Mouse (Mus musculus): ENCODE results near the gene Gm20716.

Gm20716 gene

DNA sequence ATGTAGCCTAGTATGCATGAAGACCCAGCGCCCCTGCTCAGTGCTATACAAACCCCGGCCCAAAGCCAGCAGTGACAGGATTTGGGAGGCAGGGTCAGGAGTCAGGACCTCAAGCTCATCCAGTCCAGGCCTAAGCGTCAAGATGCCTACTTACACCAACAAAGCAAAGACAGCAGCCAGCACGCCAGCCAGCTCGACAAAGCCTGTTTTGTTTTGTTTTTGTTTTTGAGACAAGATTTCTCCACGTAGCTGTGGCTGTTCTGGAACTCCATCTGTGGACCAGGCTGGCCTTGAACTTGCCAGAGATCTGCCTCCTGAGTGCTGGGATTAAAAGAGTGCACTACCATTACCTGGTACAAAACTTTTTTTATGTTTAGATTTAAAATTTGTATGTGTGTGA lies 6.8 kb downstream of the Gm20716 start:
- no peak for DNase-seq

DNA sequence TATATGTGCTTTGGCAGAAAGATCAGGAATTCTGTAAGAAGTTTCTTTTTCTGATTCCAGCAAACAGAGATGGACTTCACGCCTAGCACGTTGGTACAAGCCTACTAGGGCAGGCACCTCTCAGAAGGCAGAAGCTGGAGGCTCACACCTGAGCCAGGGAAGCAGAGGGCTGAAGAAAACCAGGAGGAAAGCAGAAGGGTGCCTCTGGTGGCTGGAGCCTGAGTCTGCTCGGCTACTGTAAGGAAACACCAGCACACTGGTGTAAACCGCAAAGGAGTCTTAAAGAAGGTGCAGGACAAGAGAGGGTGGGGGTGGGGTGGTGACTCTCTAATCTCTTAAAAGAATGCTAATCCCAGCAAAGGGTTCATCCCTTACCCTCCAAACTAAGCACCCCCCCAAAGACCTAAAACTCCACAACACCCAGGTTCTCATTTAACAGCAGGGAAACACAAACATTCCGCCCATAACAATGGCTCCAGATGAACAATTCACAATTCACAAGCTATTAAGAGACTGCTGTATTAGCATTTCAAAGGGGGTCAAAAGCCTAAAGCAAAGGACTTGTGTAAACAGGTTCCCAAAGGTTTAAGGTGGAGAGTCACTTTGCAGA lies 16.3 kb downstream of the Gm20716 start:
- no peak for DNase-seq

DNA sequence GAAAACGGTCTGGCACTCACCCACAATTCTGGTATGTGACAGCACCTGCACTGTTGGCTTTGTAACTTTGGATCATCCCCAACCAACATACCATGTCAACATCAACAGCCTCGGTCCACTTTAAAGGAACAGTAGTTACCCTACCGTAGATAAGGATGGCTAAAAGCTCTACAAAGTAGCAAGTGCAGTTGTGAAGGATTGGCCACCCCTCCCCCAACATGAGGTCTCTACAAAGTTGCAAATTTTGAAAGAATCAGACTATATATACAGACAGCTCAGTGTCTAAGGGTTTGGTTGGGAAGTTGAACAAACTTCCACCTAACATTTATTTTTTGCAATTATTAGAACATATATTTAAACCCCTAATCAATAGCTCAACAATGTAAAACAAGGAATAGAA lies 22.3 kb downstream of the Gm20716 start:
- no peak for DNase-seq

DNA sequence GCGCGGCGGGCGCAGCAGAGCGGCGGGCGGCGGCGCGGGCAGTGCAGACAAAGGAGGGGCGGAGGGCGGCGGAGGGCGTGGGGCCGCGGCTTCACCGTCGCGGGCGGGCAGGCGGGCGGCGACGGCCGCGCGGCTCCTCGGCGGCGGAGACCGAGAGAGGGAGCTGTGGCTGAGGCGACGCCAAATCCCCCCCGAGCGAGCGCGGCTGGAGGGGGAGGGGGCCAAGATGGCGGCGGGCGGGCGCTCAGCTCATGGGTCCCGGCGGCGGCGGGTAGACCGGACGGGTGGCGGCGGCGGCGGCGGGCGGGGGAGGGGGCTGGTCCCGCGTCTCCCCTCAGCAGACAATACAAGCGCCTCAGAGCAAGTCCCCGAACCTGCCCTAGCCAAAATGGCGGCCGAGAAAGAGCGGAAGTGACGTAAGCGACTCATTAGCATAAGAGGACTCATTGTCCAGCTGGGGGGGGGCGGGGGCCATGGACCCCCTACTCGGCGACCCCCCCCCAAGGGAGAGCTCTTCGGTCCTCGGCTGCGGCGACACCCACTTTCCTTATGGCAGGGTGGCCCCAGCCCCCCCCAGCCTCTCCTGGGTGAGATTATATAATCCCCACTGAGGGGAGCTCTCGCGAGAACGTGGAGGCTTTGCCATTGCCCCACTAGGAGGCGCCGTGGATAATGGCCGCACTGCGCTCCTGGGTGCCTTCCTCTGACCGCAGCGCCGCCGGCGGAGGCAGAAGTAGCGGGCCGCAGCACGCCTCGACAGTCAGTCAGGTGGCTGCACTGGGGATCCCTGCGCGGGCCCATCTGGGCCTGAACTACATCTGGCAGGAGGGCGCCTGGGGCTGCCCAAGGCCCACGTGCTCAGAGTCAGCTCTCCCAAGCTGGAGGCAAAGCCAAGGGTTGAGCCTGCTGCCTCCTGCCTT lies 23.2 kb downstream of the Gm20716 start, which contains the start of gene Adnp:
Adnp (minus strand) TSS at position 388 of the 920 bp plus-strand sequence.
- DNase-seq = peak; percentile 94

DNA sequence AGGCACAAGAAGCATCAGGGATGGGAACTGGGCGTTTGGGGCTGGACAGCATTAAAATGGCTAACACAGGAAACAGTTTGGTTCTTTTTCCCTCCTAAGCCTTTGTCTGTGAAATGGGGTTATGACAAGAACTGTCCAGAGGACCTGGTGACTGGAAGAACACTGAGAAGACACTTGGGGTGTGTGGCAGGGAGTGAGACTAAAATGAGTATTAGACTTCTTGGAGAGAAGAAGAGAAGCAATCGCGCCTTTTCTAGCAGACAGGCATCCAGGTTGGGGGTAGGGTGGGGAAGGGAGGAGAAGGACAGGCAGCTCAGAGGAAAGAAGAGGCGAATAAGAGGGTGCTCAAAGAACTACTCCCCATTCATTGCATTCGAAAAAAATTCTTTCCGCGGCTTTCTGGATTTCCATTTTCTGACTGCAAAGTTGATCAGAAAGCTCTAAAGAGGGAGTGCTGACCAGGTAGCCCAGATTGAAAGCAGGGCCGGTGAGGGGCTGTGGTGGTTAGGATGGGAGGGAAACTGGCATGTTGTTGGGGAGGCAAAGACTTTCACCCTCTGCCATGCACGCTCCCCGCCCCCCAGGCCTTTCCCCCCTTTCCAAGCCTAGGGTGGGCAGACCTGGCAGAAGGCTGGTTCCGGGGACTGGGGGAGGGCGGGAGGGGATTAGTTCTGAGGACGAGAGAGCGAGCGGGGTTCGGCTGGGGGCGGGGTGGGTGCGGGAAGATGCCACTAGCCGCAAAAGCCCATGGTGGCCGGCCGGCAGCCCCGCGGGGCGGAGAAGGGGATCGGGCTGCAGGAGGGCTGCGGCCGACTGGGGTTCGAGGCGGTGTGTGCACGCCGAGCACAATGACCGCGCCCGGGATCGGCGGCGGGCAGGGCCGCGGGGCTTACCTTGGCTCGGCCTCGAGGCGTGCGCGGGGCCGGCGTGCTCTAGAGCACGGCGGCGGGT lies 24.2 kb downstream of the Gm20716 start:
- peak; percentile 39 for DNase-seq

DNA sequence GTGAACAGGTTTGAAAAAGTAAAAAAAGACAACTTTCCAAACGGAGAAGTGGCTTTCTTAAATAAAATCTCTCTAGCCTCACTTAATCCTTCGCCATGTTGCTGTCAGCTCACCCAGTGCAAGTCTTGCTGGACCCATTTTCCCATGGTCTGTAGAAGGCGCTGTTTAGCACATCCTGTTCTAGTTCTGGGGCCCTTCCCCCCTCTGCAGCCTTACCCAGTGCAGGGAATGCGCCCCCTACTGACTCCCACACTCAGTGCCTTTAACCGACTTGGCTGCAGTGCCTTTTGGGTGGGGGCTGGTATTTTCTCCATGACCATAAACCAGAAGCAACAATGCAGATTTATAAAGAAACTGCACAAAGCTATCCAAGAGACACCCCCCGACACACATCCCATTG lies 24.9 kb downstream of the Gm20716 start:
- peak; percentile 87 for DNase-seq

DNA sequence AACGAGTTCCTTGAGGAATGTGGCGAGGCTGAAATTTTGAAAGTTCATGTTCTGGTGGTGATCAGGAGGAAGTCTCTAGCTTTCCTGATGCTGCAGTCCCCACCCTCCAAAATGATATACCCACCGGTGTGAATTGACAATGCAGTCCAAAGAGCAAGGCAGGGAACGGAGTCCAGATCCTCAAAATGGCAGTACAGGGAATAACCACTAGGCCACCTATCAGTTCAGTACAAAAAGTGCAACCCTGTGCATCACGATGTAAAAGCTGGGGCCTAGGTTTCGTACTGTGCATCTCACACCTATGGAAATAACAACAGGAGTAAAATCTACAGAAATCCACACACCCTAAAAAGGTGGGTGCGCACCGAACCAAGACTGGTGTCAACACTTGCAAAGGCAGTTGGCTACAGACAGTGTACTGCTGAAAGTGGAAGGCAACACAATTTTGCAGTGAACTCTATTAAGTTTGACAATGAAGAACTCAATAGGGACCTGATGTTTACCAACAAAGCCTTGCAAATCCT lies 25.6 kb downstream of the Gm20716 start:
- DNase-seq = no peak

DNA sequence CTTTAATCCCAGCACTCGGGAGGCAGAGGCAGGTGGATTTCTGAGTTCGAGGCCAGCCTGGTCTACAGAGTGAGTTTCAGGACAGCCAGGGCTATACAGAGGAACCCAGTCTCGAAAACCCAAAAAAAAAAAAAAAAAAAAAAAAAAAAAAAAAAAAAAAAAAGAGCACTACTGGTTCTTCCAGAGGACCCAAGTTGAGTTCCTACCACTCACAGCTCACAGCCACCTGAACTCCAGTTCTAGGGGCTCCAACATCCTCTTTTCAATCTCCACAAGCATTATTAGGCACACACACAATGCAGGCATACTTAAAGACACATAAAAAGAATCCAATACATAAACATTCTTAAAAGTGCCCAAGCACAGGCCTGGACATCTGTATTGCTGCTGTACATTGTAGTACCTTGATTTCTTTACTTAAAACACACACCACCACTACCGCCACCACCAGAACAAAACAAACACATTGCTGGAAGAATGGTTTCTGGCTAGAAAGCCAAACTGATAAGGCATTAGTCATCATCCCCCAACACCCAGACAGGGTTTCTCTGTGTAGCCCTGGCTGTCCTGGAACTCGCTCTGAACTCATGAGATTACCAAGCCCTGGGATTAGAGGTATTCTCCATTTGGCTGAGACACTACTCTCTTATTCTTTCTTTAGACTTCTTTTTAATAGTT lies 30.0 kb downstream of the Gm20716 start:
- DNase-seq = no peak

DNA sequence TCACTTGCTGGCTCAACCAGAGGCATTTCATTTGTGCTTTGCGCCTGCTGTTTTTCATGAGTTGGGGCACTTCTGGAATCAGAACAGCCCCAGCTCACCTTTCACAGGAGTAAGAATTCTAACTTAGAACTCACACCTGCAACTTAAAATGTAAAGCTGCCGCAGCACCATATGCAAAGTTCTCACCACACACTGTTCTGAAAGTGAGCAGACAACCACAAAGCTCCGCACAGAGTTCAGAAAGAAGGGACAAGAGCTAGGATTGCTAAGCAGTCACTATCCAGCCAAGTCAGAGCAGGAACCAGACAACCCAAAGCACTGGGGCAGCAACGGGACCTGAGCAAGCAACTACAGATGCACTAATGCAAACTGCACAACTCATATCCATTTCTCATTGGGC lies 30.7 kb downstream of the Gm20716 start:
- DNase-seq = no peak

DNA sequence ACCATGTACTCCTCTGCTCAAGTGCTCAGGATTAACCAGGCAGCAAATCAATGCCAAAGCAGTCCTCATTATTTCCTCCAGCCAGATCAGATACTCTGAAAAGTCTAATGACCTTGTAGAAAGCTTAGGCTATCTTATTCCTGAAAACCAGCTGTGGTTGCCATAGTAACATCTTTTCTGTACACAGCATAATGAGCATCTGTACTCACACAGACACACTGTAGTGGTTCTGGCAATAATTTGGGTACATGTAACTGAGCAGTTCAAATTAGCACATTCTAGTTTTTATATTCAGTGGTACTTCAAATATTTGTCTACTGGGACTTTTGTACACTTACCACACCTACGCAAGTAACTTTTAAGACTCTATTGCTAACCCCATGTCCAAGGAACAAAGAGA lies 31.7 kb downstream of the Gm20716 start:
- DNase-seq = no peak

DNA sequence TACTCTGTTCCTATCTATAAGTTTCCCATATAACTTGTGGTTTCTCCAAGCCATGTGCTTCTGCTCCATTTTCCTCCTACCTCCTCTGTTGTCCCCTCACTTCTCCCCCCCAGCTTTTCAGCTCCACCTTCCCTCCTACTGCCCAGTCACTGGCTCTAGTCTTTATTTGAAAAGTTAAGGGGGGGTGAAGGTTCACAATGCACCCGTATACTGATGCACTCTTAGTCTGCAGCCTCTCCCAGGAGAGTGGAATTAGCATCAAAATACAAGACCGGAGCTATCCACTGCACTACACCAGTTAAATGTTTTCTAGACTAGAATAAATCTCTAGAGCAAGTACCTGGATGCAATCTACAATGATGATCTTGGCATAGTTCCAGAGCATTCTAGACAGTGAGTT lies 34.4 kb downstream of the Gm20716 start:
- DNase-seq = no peak

DNA sequence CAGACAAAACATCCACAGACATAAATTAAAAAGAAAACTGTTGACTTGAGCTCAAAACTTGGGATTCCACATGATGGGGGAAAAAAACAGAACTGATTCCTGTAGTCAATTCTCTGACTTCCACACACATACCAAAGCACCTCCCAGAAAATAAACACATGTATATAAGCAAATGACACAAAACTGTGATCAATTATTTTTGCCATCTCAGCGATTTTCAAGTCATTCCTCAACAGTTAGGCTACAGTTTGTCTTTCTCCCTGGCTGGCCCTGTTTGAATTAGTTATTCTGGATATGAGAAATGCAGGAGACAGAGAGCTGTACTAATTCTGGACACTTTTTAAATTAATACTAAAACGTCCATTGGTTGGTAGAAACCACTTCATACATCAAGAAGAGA lies 36.5 kb downstream of the Gm20716 start:
- no peak for DNase-seq

DNA sequence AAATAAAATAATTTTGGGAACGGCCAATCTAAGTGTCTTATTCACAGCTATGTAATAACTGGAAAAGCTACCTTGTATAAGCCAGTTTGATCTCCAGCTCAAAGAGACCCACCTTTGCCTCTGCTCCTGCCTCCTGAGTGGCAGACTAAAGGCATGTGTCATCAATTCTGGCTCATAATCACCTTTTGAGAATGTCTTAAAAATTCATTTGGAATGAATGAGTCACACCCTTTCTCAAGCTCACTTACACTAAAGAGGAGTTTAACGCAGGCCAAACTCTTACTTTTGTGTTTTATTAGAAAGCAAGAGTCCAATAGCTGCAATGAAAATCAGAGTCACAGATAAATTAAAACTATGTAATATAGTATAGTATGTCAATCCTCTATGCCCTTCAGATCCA lies 38.3 kb downstream of the Gm20716 start:
- DNase-seq = no peak

DNA sequence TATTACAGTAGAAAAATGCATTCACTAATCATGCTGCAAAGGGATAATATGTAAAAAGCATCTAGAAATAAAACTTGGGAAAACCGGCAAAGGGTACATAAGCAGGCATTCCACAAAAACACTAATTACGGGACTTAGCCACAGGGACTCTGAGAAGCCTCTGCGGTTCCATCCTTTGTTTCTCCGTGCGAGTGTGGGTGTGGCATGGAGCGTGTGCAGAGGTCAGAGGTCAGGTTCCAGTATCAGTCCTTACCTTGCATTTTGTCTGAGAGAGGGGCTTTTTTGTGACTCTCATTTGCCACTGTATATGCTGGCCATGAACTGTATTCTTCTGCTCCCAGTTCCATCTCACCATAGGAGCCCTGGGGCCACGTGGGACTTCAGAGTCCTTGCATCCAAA lies 54.2 kb downstream of the Gm20716 start:
- DNase-seq = no peak

DNA sequence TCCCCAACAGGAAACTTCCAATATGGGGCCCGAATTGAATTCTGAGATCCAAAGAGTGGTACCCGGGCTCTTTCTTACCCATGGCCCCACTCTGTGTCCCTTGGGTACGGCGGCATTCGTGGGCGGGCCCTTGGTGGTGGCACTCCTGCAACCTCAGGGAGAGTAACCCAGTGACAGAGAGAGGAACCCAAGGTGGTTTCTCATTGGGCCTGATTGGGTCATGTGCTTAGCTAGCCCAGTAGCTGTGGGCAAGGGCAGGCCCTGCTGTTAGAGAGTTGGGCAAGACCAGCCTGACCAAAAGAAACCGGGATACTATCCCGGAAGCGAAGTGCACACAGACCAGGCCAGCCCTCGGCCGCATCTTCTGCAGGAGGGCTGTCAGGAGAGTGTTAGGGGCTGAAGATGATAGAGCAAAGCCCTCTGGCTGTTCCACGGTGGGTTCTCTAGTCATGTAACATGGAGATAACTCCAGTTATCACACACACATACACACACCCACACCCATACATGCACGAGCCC lies 59.9 kb downstream of the Gm20716 start:
- DNase-seq = no peak

DNA sequence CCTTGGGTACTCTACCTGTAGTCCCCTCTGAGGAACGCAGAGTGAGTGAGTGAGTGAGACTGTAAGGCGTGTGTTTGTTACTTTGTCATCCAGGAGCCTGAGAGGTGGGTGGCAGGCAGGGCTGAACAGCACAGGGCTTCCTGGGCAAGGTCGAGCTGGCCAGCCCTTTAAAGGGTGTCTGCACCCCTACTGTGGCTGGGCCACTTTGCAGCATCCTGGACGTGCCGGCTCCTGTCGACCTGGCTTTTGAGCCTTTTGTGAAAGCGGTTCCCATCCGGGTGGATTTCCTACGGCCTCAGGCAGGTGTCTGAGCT lies 60.4 kb downstream of the Gm20716 start:
- DNase-seq = no peak

DNA sequence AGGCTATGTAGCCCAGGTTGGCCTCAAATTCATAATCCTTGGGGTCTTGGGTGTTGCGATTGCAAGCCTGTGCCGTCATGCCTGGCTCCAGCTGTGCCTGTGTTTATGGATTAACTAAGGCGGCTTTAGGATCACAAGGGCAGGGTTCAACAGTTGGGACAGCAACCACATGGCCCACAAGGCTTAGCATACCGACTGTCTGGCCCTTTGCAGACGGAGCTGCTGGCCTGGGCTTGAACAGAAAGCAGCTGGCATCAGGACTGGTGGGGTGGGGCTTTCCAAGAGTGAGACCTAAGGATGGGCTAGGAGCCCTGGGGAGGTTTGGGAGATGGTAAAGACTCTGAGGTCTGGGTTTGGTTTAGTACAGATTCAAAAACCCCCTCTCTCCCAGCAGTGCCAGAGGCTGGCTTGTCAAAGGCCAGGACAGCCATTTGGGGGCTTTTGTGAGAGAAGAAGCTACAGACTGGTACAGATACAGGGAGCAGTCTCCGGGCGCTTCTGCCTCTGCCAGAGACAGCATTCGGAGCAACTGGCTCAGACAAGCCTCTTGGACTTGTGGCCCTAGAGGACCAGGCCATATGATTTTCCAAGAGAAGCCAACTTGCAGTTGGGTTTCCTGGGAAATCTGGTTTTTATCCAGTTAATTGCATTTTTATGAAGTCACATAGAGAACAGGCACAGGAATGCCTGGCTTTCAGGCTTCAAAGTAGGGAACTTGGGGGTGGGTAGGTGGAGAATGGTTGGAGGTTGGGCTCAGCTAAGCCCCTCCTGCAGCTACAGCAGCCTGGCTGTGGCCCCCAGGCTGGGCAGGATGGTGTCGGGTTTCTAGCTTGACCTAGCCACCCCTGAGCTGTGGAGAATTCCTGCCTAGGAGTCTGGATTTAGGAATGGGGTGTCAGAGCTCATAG lies 61.0 kb downstream of the Gm20716 start:
- no peak for DNase-seq

DNA sequence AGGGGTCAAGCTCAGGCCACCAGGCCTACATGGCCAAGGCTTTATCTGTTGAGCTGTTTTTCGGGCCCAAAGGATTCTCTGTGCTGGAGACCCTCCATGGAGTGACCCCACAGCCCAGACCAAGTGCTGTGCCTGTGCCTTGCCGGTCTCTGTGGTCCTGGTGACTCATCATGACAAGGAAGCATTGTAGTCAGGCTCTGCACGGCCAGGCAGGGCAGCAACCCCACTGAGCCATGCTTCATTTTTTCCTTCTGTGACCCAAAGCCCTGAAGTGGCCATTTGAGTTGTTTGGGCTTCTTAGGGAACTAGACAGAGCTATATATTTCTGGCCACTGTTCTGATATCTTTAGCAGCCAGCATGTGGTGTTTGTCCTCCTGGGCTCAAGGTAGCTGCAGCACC lies 62.4 kb downstream of the Gm20716 start:
- no peak for DNase-seq

DNA sequence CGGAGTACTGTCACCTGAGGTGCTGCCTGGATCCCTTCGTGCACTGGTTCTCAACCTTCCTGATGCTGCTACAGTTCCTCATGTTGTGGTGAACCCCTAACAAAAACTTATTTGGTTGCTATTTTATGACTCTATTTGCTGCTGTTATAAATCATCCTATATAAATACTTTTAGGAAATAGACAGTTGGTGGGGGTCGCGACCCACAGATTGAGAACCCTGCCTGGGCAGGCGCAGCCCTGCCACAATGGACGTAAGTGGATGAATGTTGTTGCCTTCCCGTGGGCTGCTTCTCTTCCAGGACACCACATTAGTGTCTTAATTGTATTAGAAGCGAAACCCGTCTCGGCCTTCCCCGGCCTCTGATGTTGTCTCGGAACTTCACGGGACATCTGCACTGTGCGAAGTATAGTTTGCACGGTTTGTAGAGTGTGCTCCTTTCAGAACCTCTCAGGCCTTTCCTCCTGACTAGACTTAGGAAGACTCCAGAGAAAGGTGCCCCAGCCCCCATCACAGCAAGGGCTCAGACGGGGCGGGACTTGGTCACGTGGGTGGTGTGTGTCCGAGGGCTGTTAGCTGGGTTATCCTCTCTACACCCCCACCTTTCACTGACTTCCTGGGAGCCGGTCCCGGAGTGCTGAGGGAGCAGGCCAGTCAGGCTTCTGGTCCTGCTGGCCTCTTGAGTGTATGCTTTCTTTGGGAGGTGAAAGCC lies 63.3 kb downstream of the Gm20716 start:
- DNase-seq = no peak

DNA sequence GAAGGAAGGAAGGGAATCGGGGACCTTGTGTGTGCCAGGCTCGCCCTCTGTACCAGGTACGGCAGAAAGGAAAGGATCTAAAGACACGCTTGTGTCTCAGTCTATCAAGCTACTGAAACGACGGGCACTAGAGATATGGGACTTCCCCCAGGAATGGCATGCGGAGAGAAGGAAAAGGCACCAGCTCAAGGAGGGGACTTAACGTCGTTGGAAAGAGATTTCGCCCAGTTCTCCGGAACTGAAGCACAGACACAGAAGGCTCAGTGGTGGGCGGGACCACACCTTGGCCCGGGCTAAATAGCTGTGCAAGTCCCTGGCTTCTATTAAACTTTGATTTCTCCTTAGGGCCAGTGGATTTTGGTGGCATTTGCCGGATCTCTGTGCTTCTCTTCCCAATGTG lies 68.2 kb downstream of the Gm20716 start:
- DNase-seq = no peak
